Mouse (Mus musculus): ENCODE data around the gene Foxd1. TPM values are rescaled to one million over a fixed set of nuclear protein-coding genes. Genes with fewer than 3 reads are reported as not detected.

Foxd1 gene
- polyA plus RNA-seq, 1 experiment from 2014 or later: 0.54 TPM

DNA sequence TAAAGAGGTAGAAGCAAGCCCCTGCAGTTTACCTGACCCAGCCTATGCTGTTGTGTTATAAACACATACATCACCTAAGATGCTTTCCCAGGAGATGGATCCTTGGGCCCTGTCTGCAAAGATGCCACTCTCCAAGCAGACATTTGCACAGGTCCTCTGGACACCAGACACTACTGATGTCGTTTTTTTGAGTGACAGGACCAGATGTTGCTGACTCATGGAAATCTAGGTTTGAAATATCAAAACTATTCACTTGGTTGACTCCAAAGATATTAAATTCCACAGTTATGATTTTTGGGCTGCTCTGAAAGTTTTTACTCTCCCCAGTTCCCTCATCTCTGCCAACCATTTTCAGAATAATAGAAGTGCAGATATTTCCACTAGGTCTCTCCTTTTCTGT lies 35.0 kb downstream of the Foxd1 start:
- H3K4me1 ChIP-seq (ENCODE audit: control insufficient read depth, insufficient read depth, low read length): peaks cover 7% of the 10 kb centered on the region; the same call in 1 of the 2 replicates
- WGBS: 49% methylated on average over 1 of the region's 1 CpGs
- no peaks in the 10 kb centered on the region for H3K36me3 ChIP-seq (ENCODE audit: control insufficient read depth, insufficient read depth, low read length)
- peaks cover 3% of the 10 kb centered on the region; the same call in 1 of the 2 replicates for H3K9me3 ChIP-seq (ENCODE audit: control insufficient read depth, low read length)
- H3K4me2 ChIP-seq (ENCODE audit: low read length): no peak overlapping the region
- no peak for ATAC-seq (ENCODE audit: low FRiP score, low TSS enrichment)
- peaks cover 59% of the 10 kb centered on the region for H3K27me3 ChIP-seq (ENCODE audit: control insufficient read depth, insufficient read depth, low read length)
- no peak overlapping the region for H3K27ac ChIP-seq (replicated peaks; ENCODE audit: low read depth, low read length)
- no peak overlapping the region for H3K9ac ChIP-seq (replicated peaks; ENCODE audit: low read length)
- no peak for DNase-seq
- H3K4me3 ChIP-seq (replicated peaks; ENCODE audit: low read depth, low read length): no peak overlapping the region

DNA sequence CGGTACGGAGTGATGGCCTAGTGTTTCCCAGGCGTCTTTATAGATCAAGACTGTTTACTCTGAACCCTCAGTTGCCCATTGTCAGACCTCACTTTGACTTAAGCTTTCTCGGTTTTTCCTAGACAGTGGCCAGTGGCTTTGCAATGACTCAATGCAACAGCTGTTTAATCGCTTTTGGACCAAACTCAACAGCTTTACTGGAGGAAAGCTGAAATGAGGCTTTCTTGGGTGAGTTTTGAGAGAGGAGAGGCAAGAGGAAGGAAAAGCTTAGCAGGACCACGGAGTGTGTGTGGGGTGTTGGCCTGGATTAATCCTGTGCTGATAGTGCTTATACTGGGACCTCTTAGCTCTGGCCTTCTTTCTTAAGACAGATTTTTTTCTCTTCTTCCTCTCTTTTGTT lies 36.3 kb downstream of the Foxd1 start:
- no peak overlapping the region for H3K4me3 ChIP-seq (replicated peaks; ENCODE audit: low read depth, low read length)
- H3K4me1 ChIP-seq (ENCODE audit: control insufficient read depth, insufficient read depth, low read length): peaks cover 7% of the 10 kb centered on the region; the same call in 1 of the 2 replicates
- DNase-seq: no peak
- H3K9ac ChIP-seq (replicated peaks; ENCODE audit: low read length): no peak overlapping the region
- peak overlapping the region; percentile 78; the same call in 1 of the 2 replicates for H3K4me2 ChIP-seq (ENCODE audit: low read length)
- H3K27ac ChIP-seq (replicated peaks; ENCODE audit: low read depth, low read length): no peak overlapping the region
- peaks cover 62% of the 10 kb centered on the region for H3K27me3 ChIP-seq (ENCODE audit: control insufficient read depth, insufficient read depth, low read length)
- peaks cover 3% of the 10 kb centered on the region; the same call in 1 of the 2 replicates for H3K9me3 ChIP-seq (ENCODE audit: control insufficient read depth, low read length)
- no peaks in the 10 kb centered on the region for H3K36me3 ChIP-seq (ENCODE audit: control insufficient read depth, insufficient read depth, low read length)
- 9% methylated on average over 6 of the region's 6 CpGs for WGBS
- no peak for ATAC-seq (ENCODE audit: low FRiP score, low TSS enrichment)

DNA sequence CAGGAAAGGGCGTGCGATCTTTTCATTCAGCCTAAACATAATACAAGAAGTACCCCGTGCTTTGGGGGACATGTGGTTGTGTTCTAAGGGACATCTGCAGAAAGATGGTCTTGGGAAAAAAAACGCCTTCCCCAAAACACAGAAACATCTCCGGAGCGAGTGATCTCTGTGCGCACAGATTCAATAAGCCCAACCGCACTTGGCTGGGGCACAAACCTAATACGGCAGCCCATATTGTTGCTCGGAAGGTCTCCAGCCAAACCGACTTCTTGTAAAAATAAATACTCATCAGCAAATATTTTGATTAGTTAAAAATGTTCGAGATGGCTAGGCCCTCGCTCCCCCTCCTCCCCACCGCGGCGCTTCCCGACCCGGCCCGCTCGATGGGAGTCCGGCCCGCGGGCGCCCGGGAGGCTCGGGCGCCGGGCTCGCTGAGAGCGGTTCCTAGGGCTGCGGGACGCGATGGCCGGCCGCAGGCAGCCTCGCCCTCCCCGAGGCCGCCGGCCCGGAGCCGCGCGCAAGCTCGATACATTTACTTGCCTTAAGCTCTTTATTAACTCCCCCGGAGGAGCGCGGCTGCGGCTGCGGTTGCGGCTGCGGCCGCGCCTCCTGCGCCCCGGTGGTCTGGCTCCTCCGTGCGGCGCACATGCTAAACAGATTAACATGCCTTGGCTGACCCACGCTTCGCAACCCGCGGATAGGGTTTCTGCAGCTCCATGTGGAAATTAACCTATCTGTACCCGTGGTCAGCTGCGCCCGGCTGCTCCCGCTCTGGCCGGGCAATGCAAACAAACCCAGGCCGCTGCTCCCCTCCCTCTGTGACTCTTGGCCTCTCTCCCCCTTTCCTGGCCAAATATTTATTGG lies 37.0 kb downstream of the Foxd1 start:
- Histone ChIP-seq H3K9me3 (ENCODE audit: control insufficient read depth, low read length) (peaks cover 3% of the 10 kb centered on the region; the same call in 1 of the 2 replicates), H3K4me2 (ENCODE audit: low read length) (peak overlapping the region; percentile 78), H3K4me3 (replicated peaks; ENCODE audit: low read depth, low read length) (peak overlapping the region; percentile 40), H3K9ac (replicated peaks; ENCODE audit: low read length) (peak overlapping the region; percentile 45), H3K36me3 (ENCODE audit: control insufficient read depth, insufficient read depth, low read length) (no peaks in the 10 kb centered on the region), H3K27me3 (ENCODE audit: control insufficient read depth, insufficient read depth, low read length) (peaks cover 62% of the 10 kb centered on the region), H3K27ac (replicated peaks; ENCODE audit: low read depth, low read length) (no peak overlapping the region), H3K4me1 (ENCODE audit: control insufficient read depth, insufficient read depth, low read length) (peaks cover 7% of the 10 kb centered on the region; the same call in 1 of the 2 replicates)
- under 1% methylated on average over 68 of the region's 68 CpGs for WGBS
- DNase-seq: peak; percentile 78
- peak; percentile 40; the same call in 1 of the 2 replicates for ATAC-seq (ENCODE audit: low FRiP score, low TSS enrichment)

GRCm38 (mm10) chr13:98391635-98391990 lies 37.6 kb downstream of the Foxd1 start:
- peak overlapping the region; percentile 78 for H3K4me2 ChIP-seq (ENCODE audit: low read length)
- 5% methylated on average over 4 of the region's 4 CpGs for WGBS
- no peak for ATAC-seq (ENCODE audit: low FRiP score, low TSS enrichment)
- no peaks in the 10 kb centered on the region for H3K36me3 ChIP-seq (ENCODE audit: control insufficient read depth, insufficient read depth, low read length)
- no peak overlapping the region for H3K27ac ChIP-seq (replicated peaks; ENCODE audit: low read depth, low read length)
- peaks cover 7% of the 10 kb centered on the region; the same call in 1 of the 2 replicates for H3K4me1 ChIP-seq (ENCODE audit: control insufficient read depth, insufficient read depth, low read length)
- peaks cover 62% of the 10 kb centered on the region for H3K27me3 ChIP-seq (ENCODE audit: control insufficient read depth, insufficient read depth, low read length)
- H3K4me3 ChIP-seq (replicated peaks; ENCODE audit: low read depth, low read length): peak overlapping the region; percentile 40
- H3K9ac ChIP-seq (replicated peaks; ENCODE audit: low read length): no peak overlapping the region
- DNase-seq: peak; percentile 35
- H3K9me3 ChIP-seq (ENCODE audit: control insufficient read depth, low read length): no peaks in the 10 kb centered on the region

GRCm38 (mm10) chr13:98392031-98392430 lies 38.0 kb downstream of the Foxd1 start:
- H3K27me3 ChIP-seq (ENCODE audit: control insufficient read depth, insufficient read depth, low read length): peaks cover 62% of the 10 kb centered on the region
- H3K9me3 ChIP-seq (ENCODE audit: control insufficient read depth, low read length): no peaks in the 10 kb centered on the region
- no peak overlapping the region for H3K4me3 ChIP-seq (replicated peaks; ENCODE audit: low read depth, low read length)
- H3K4me2 ChIP-seq (ENCODE audit: low read length): no peak overlapping the region
- DNase-seq (no peak), ATAC-seq (ENCODE audit: low FRiP score, low TSS enrichment) (no peak)
- no peak overlapping the region for H3K27ac ChIP-seq (replicated peaks; ENCODE audit: low read depth, low read length)
- no peaks in the 10 kb centered on the region for H3K36me3 ChIP-seq (ENCODE audit: control insufficient read depth, insufficient read depth, low read length)
- 21% methylated on average over 6 of the region's 6 CpGs for WGBS
- H3K9ac ChIP-seq (replicated peaks; ENCODE audit: low read length): no peak overlapping the region
- H3K4me1 ChIP-seq (ENCODE audit: control insufficient read depth, insufficient read depth, low read length): peaks cover 7% of the 10 kb centered on the region; the same call in 1 of the 2 replicates

DNA sequence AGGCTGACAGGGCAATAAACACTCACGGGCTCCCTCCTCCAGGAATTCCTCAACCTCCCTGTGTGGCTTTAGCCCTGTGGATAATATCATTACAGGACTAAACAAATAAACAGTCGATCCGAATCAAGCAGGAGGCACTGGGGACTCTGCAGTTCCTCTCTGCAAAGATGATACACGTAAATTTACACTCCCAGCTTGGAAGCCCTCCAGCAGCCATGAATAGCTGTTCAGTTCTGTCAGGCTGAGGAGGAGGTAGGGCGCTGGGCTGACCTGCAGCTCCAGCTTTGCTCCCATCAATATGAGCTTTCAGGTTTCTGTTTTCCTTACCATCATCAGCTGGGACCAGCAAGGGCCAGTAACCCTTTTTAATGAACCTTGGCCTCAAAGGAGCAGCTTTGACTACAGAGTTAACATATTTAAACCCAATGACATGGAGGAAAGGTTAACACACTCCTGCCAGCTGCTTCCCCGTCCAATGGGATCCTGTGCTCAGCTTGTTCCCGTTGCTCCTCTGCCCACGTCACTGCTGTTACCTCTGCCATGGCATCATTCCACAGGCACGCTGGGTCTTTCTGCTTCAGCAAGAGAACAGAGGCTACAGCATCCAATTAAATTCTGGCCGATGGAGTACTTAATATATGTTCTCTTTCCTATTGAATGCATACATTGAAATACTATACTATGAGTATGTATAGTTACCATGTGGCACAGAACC lies 39.5 kb downstream of the Foxd1 start:
- DNase-seq: peak; percentile 39
- H3K4me2 ChIP-seq (ENCODE audit: low read length): no peak overlapping the region
- 32% methylated on average over 10 of the region's 10 CpGs for WGBS

More for the DNA sequence above, 39.5 kb downstream of the Foxd1 start:
- Histone ChIP-seq H3K27ac (replicated peaks; ENCODE audit: low read depth, low read length) (no peak overlapping the region), H3K36me3 (ENCODE audit: control insufficient read depth, insufficient read depth, low read length) (no peaks in the 10 kb centered on the region), H3K27me3 (ENCODE audit: control insufficient read depth, insufficient read depth, low read length) (peaks cover 62% of the 10 kb centered on the region), H3K4me1 (ENCODE audit: control insufficient read depth, insufficient read depth, low read length) (peaks cover 7% of the 10 kb centered on the region; the same call in 1 of the 2 replicates), H3K9me3 (ENCODE audit: control insufficient read depth, low read length) (no peaks in the 10 kb centered on the region), H3K9ac (replicated peaks; ENCODE audit: low read length) (no peak overlapping the region), H3K4me3 (replicated peaks; ENCODE audit: low read depth, low read length) (no peak overlapping the region)
- no peak for ATAC-seq (ENCODE audit: low FRiP score, low TSS enrichment)

Other genes with a start within 250 kb of the Foxd1 start
- 21.1 and 22.0 TPM in 2 replicates for gene Arhgef28, start 147.8 kb upstream of the Foxd1 start, polyA plus RNA-seq (2014; fragmentation: Nextera tagmentation; extraction: Ambion mirVana)
- gene Utp15, start 91.2 kb upstream of the Foxd1 start, polyA plus RNA-seq (2014; fragmentation: Nextera tagmentation; extraction: Ambion mirVana): 27.5 and 35.1 TPM in 2 replicates
- 97.6 and 110 TPM in 2 replicates for gene Ankra2, start 91.2 kb upstream of the Foxd1 start, polyA plus RNA-seq (2014; fragmentation: Nextera tagmentation; extraction: Ambion mirVana)
- gene Gm21976, start 74.4 kb upstream of the Foxd1 start, polyA plus RNA-seq (2014; fragmentation: Nextera tagmentation; extraction: Ambion mirVana): not detected in 2 replicates
- gene Btf3, start 37.2 kb upstream of the Foxd1 start, polyA plus RNA-seq (2014; fragmentation: Nextera tagmentation; extraction: Ambion mirVana): 568 and 574 TPM in 2 replicates
- 0.67 and 0.70 TPM in 2 replicates for gene Gm10320, start 137.8 kb downstream of the Foxd1 start, polyA plus RNA-seq (2014; fragmentation: Nextera tagmentation; extraction: Ambion mirVana)